Mouse (Mus musculus): ENCODE results near the gene Bbs12. TPM values are rescaled to one million over a fixed set of nuclear protein-coding genes. Genes with fewer than 3 reads are reported as not detected.

The Bbs12 gene
- total and polyA plus RNA-seq, 2 experiments from 2014 or later, result 3.1 to 4.9 TPM

DNA sequence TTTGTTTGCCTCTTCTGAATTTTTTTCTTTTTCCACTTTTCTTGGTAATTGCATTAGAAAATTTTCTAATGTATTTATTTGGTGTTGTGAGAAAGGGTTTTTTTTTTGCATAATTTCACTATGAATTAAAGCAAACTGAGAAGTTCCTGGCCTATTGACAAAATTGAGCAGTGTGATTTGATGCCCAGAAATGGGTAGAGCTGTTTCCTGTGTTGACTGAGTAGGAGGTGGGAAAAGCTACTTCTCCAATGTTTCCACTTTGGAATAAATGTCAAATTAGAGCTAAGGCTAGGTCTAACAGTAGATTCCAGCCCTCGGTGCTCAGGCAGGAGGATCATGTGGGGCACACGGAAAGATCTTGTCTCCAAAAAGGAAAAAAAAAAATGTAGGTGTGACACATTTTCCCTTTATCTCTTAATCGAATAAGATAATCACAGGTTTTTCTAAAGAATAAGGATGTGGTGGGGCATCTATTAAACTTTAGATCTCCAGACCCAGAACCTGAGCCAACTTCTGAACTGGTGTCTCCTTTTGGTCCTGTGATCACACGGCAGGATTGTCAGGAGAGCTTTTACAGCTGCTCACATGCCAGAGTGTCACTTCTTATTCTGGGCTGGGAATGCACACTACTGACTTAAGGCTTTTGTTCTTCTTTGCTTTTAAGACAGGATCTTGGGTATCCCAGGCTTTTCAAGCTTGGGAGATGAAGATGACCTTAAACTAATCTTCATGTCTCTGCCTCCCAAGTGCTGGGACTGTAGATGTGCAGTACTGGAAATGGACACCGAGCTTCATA is 13.2 kb downstream of the Bbs12 start:
- H3K4me1 ChIP-seq (ENCODE audit: control insufficient read depth, insufficient read depth), result 0 out of 2 replicates have a peak, but pooled peaks cover 3% of the 10 kb centered on the region
- WGBS, result 66% methylated on average over 5 of the region's 5 CpGs
- no peaks in the 10 kb centered on the region for H3K27me3 ChIP-seq (ENCODE audit: control insufficient read depth, insufficient read depth, low read length)
- TF ChIP-seq EP300 (IDR thresholded peaks at IDR 0.05; ENCODE audit: low read depth), result no peak
- no peak for TF ChIP-seq CTCF (IDR thresholded peaks at IDR 0.05; ENCODE audit: low read depth)
- no peaks in the 10 kb centered on the region for H3K36me3 ChIP-seq (replicated peaks; ENCODE audit: control insufficient read depth, insufficient read depth, low read length)
- no peak overlapping the region for H3K27ac ChIP-seq (ENCODE audit: low read depth)
- no peaks in the 10 kb centered on the region for H3K9me3 ChIP-seq (replicated peaks; ENCODE audit: control insufficient read depth, low read length)
- no peak overlapping the region for H3K4me2 ChIP-seq (ENCODE audit: low read depth, low read length)
- no peak overlapping the region for H3K9ac ChIP-seq (replicated peaks; ENCODE audit: low read depth, low read length)
- DNase-seq (ENCODE audit: low spot score) (no peak), ATAC-seq (ENCODE audit: insufficient read depth, low read depth) (no peak)
- no peak overlapping the region for H3K4me3 ChIP-seq (ENCODE audit: low read depth, low read length)

DNA sequence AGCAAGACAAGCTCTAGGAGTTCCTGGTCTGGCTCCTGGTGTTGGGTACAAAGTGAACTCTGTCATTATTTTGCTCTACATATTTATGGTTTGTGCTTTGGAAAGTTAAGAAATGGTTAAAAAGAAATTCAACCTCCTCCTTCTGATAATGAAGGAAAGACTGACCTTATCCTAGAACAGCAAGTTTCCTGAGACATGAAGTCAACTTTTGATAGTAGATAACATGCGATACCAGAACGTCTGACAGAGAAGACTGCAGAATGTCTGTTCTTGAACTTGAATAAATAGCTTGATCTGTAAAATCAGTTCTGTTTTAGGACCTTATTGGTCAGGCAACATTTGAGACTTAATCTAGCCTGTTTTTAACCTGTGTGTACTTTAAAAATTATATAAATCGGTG is 14.3 kb downstream of the Bbs12 start:
- no peak overlapping the region for H3K27ac ChIP-seq (ENCODE audit: low read depth)
- 0 out of 2 replicates have a peak, but pooled peaks cover 3% of the 10 kb centered on the region for H3K4me1 ChIP-seq (ENCODE audit: control insufficient read depth, insufficient read depth)
- H3K9me3 ChIP-seq (replicated peaks; ENCODE audit: control insufficient read depth, low read length), result no peaks in the 10 kb centered on the region
- no peak overlapping the region for H3K9ac ChIP-seq (replicated peaks; ENCODE audit: low read depth, low read length)
- WGBS, result 60% methylated on average over 3 of the region's 3 CpGs
- H3K36me3 ChIP-seq (replicated peaks; ENCODE audit: control insufficient read depth, insufficient read depth, low read length), result no peaks in the 10 kb centered on the region
- DNase-seq (ENCODE audit: low spot score), result no peak
- TF ChIP-seq EP300 (IDR thresholded peaks at IDR 0.05; ENCODE audit: low read depth) (no peak), CTCF (IDR thresholded peaks at IDR 0.05; ENCODE audit: low read depth) (no peak)
- no peak for ATAC-seq (ENCODE audit: insufficient read depth, low read depth)
- no peak overlapping the region for H3K4me3 ChIP-seq (ENCODE audit: low read depth, low read length)
- H3K27me3 ChIP-seq (ENCODE audit: control insufficient read depth, insufficient read depth, low read length), result no peaks in the 10 kb centered on the region
- H3K4me2 ChIP-seq (ENCODE audit: low read depth, low read length), result no peak overlapping the region

DNA sequence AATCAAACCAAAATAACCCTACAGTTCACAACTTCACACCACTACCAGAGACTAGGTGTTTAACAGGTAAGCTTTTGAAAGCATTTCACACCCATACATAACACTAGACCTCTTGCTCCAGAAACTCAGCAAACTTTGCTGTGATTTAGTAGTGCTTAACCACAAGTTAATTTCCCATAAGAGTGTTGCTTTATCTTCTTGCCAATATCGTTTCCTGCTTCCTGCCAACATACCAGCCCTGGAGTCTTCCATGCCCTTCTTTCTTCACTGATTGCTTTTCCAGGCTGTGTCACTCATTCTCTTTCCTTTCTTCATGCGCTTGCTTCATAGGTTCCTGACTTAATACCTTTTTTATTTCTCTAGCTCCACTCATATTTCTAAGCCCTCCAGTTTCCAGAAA is 16.1 kb downstream of the Bbs12 start:
- no peak overlapping the region for H3K4me2 ChIP-seq (ENCODE audit: low read depth, low read length)
- 59% methylated on average over 2 of the region's 2 CpGs for WGBS
- no peaks in the 10 kb centered on the region for H3K27me3 ChIP-seq (ENCODE audit: control insufficient read depth, insufficient read depth, low read length)
- H3K27ac ChIP-seq (ENCODE audit: low read depth), result no peak overlapping the region
- no peak overlapping the region for H3K4me3 ChIP-seq (ENCODE audit: low read depth, low read length)
- ATAC-seq (ENCODE audit: insufficient read depth, low read depth) (no peak), DNase-seq (ENCODE audit: low spot score) (no peak)
- H3K4me1 ChIP-seq (ENCODE audit: control insufficient read depth, insufficient read depth), result 0 out of 2 replicates have a peak, but pooled peaks cover 3% of the 10 kb centered on the region
- no peak overlapping the region for H3K9ac ChIP-seq (replicated peaks; ENCODE audit: low read depth, low read length)
- no peak for TF ChIP-seq EP300 (IDR thresholded peaks at IDR 0.05; ENCODE audit: low read depth)
- no peak for TF ChIP-seq CTCF (IDR thresholded peaks at IDR 0.05; ENCODE audit: low read depth)
- H3K9me3 ChIP-seq (replicated peaks; ENCODE audit: control insufficient read depth, low read length), result no peaks in the 10 kb centered on the region
- H3K36me3 ChIP-seq (replicated peaks; ENCODE audit: control insufficient read depth, insufficient read depth, low read length), result no peaks in the 10 kb centered on the region

DNA sequence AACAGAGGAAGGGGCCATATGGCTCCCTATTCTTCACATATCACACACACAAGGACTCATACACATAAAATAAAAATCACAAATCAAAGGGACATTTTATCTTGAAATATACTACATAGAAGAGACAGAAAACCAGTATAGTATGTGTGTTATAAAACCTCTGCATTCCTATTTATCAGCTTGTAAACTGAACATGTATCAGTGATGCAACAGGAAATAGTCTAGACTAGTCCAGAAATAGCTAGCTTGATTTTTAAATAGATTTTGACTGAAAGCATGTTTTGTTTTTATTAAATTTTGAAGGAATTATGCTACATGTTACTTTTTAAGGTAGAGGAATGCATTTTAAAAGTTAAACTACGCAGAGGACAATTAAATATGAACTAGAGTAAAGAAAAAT is 17.6 kb downstream of the Bbs12 start:
- Histone ChIP-seq H3K27me3 (ENCODE audit: control insufficient read depth, insufficient read depth, low read length) (no peaks in the 10 kb centered on the region), H3K4me2 (ENCODE audit: low read depth, low read length) (no peak overlapping the region), H3K9me3 (replicated peaks; ENCODE audit: control insufficient read depth, low read length) (no peaks in the 10 kb centered on the region), H3K4me1 (ENCODE audit: control insufficient read depth, insufficient read depth) (0 out of 2 replicates have a peak, but pooled peaks cover 3% of the 10 kb centered on the region), H3K4me3 (ENCODE audit: low read depth, low read length) (no peak overlapping the region), H3K27ac (ENCODE audit: low read depth) (no peak overlapping the region), H3K36me3 (replicated peaks; ENCODE audit: control insufficient read depth, insufficient read depth, low read length) (no peaks in the 10 kb centered on the region), H3K9ac (replicated peaks; ENCODE audit: low read depth, low read length) (no peak overlapping the region)
- 78% methylated on average over 1 of the region's 1 CpGs for WGBS
- DNase-seq (ENCODE audit: low spot score) (no peak), ATAC-seq (ENCODE audit: insufficient read depth, low read depth) (no peak)
- TF ChIP-seq CTCF (IDR thresholded peaks at IDR 0.05; ENCODE audit: low read depth) (no peak), EP300 (IDR thresholded peaks at IDR 0.05; ENCODE audit: low read depth) (no peak)

DNA sequence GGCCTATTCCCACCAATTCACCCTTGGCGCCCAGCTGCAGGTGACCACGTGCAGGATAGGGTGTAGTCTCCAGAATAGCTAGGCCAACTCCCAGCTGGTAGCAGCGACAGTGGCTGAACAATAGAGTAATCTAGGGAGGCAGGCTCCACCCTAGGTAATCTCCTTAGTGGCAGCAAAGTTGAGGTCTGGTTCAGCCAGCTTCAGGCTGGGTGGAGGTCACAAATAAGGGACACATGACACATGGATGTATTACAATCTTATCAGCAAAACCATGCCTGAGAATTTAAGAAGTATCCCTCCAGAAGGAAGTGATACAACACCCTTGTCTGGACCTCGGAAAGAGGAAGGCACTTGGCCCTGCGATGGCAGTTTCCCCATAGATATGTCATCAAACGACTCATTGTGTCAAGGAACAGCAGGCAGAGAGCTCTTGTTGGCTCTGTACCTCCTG is 19.7 kb downstream of the Bbs12 start:
- Histone ChIP-seq H3K4me2 (ENCODE audit: low read depth, low read length) (no peak overlapping the region), H3K4me3 (ENCODE audit: low read depth, low read length) (no peak overlapping the region), H3K27me3 (ENCODE audit: control insufficient read depth, insufficient read depth, low read length) (no peaks in the 10 kb centered on the region), H3K27ac (ENCODE audit: low read depth) (no peak overlapping the region), H3K36me3 (replicated peaks; ENCODE audit: control insufficient read depth, insufficient read depth, low read length) (no peaks in the 10 kb centered on the region), H3K9me3 (replicated peaks; ENCODE audit: control insufficient read depth, low read length) (no peaks in the 10 kb centered on the region), H3K9ac (replicated peaks; ENCODE audit: low read depth, low read length) (no peak overlapping the region), H3K4me1 (ENCODE audit: control insufficient read depth, insufficient read depth) (0 out of 2 replicates have a peak, but pooled peaks cover 3% of the 10 kb centered on the region)
- no peak for ATAC-seq (ENCODE audit: insufficient read depth, low read depth)
- no peak for TF ChIP-seq CTCF (IDR thresholded peaks at IDR 0.05; ENCODE audit: low read depth)
- no peak for TF ChIP-seq EP300 (IDR thresholded peaks at IDR 0.05; ENCODE audit: low read depth)
- 50% methylated on average over 6 of the region's 6 CpGs for WGBS
- no peak for DNase-seq (ENCODE audit: low spot score)

Data from heart, postnatal 0 days (tissue).